Mouse (Mus musculus): ENCODE measurements around the gene AA467197. TPM values are rescaled to one million over a fixed set of nuclear protein-coding genes. Genes with fewer than 3 reads are reported as not detected.

Gene AA467197
- polyA plus RNA-seq, 2 experiments: 0.16 to 0.30 TPM

DNA sequence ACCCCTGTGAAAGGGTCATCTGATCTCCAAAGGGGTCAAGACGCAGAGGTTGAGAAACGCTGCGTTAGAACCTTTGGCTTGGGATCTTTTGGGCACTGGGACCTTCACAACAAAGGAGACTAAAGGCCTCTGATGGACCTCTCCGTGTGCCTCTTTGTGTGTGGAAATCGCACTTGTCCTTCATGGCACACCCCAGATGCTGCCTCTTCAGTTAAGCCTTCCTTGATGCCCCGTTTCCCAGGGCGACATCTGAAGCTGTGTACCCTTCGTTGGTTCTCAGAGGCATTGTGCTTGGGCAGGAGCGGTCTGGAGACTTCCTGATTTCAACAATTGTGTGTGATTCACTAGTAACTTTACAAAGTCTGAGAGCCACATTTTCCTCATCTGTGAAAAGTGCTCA lies 20.0 kb downstream of the AA467197 start:
- H3K4me2 ChIP-seq (ENCODE audit: low read depth): no peak overlapping the region
- TF ChIP-seq CTCF (IDR thresholded peaks at IDR 0.05; ENCODE audit: low read depth): no peak
- H3K36me3 ChIP-seq (replicated peaks; ENCODE audit: control insufficient read depth, insufficient read depth, low read depth): no peaks in the 10 kb centered on the region
- WGBS (ENCODE audit: insufficient replicate concordance): 51% methylated on average over 9 of the region's 9 CpGs
- no peak overlapping the region for H3K27ac ChIP-seq
- H3K4me1 ChIP-seq (replicated peaks; ENCODE audit: control insufficient read depth in 2 of 2, insufficient read depth in 2 of 2, low read length in 1 of 2): no peaks in the 10 kb centered on the region
- no peak overlapping the region for H3K4me3 ChIP-seq (ENCODE audit: insufficient read depth in 1 of 2, low read depth in 2 of 2, low read length in 2 of 2)
- DNase-seq (ENCODE audit: low read depth in 3 of 3, low spot score in 3 of 3) (no peak), ATAC-seq (ENCODE audit: insufficient read depth) (no peak)
- no peaks in the 10 kb centered on the region for H3K27me3 ChIP-seq (ENCODE audit: control insufficient read depth, insufficient read depth, low read length)
- H3K9me3 ChIP-seq (ENCODE audit: control insufficient read depth, low read length): no peaks in the 10 kb centered on the region
- H3K9ac ChIP-seq (replicated peaks): no peak overlapping the region

GRCm38 (mm10) chr2:122657707-122658524 lies 21.1 kb downstream of the AA467197 start:
- Histone ChIP-seq H3K4me3 (ENCODE audit: insufficient read depth in 1 of 2, low read depth in 2 of 2, low read length in 2 of 2) (no peak overlapping the region), H3K9ac (replicated peaks) (no peak overlapping the region), H3K4me1 (replicated peaks; ENCODE audit: control insufficient read depth in 2 of 2, insufficient read depth in 2 of 2, low read length in 1 of 2) (no peaks in the 10 kb centered on the region), H3K36me3 (replicated peaks; ENCODE audit: control insufficient read depth, insufficient read depth, low read depth) (no peaks in the 10 kb centered on the region), H3K4me2 (ENCODE audit: low read depth) (no peak overlapping the region), H3K27me3 (ENCODE audit: control insufficient read depth, insufficient read depth, low read length) (no peaks in the 10 kb centered on the region), H3K27ac (no peak overlapping the region), H3K9me3 (ENCODE audit: control insufficient read depth, low read length) (no peaks in the 10 kb centered on the region)
- TF ChIP-seq CTCF (IDR thresholded peaks at IDR 0.05; ENCODE audit: low read depth) (no peak), EP300 (IDR thresholded peaks at IDR 0.05; ENCODE audit: low read depth) (no peak)
- WGBS (ENCODE audit: insufficient replicate concordance): 55% methylated on average over 11 of the region's 11 CpGs
- DNase-seq (ENCODE audit: low read depth in 3 of 3, low spot score in 3 of 3) (no peak), ATAC-seq (ENCODE audit: insufficient read depth) (no peak)

DNA sequence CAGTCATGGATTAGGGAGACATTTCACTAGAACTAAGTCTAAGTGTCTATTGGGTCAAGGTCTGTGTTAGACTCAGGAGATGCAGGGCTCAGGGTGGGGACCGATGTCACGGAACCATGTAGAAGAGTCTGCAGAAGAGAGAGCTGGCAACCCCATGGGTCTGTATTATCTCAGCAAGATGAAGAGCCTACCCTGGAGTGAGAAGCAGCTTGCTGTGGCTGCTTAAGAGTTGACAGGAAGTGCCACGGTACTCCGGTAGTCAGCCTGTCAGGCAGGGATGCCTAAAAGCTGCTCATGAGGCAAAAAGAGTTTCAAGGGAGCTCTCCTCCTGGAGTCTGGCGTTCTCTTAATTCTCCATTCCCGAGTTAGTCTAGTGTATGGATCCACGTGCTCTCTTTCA lies 23.0 kb downstream of the AA467197 start:
- WGBS (ENCODE audit: insufficient replicate concordance): 54% methylated on average over 7 of the region's 7 CpGs
- no peak overlapping the region for H3K4me2 ChIP-seq (ENCODE audit: low read depth)
- ATAC-seq (ENCODE audit: insufficient read depth): no peak

GRCm38 (mm10) chr2:122665253-122665972 lies 28.6 kb downstream of the AA467197 start:
- no peak overlapping the region for H3K4me3 ChIP-seq (ENCODE audit: insufficient read depth in 1 of 2, low read depth in 2 of 2, low read length in 2 of 2)
- no peaks in the 10 kb centered on the region for H3K27me3 ChIP-seq (ENCODE audit: control insufficient read depth, insufficient read depth, low read length)
- no peak for TF ChIP-seq CTCF (IDR thresholded peaks at IDR 0.05; ENCODE audit: low read depth)
- no peak for TF ChIP-seq EP300 (IDR thresholded peaks at IDR 0.05; ENCODE audit: low read depth)
- ATAC-seq (ENCODE audit: insufficient read depth) (no peak), DNase-seq (ENCODE audit: low read depth in 3 of 3, low spot score in 3 of 3) (no peak)
- no peaks in the 10 kb centered on the region for H3K9me3 ChIP-seq (ENCODE audit: control insufficient read depth, low read length)
- H3K27ac ChIP-seq: no peak overlapping the region
- H3K36me3 ChIP-seq (replicated peaks; ENCODE audit: control insufficient read depth, insufficient read depth, low read depth): no peaks in the 10 kb centered on the region
- 36% methylated on average over 6 of the region's 6 CpGs for WGBS (ENCODE audit: insufficient replicate concordance)
- H3K9ac ChIP-seq (replicated peaks): no peak overlapping the region
- H3K4me1 ChIP-seq (replicated peaks; ENCODE audit: control insufficient read depth in 2 of 2, insufficient read depth in 2 of 2, low read length in 1 of 2): no peaks in the 10 kb centered on the region
- no peak overlapping the region for H3K4me2 ChIP-seq (ENCODE audit: low read depth)

More for the DNA sequence above, 23.0 kb downstream of the AA467197 start:
- Histone ChIP-seq H3K4me3 (ENCODE audit: insufficient read depth in 1 of 2, low read depth in 2 of 2, low read length in 2 of 2) (no peak overlapping the region), H3K27ac (no peak overlapping the region), H3K9ac (replicated peaks) (no peak overlapping the region), H3K9me3 (ENCODE audit: control insufficient read depth, low read length) (no peaks in the 10 kb centered on the region), H3K27me3 (ENCODE audit: control insufficient read depth, insufficient read depth, low read length) (no peaks in the 10 kb centered on the region), H3K4me1 (replicated peaks; ENCODE audit: control insufficient read depth in 2 of 2, insufficient read depth in 2 of 2, low read length in 1 of 2) (no peaks in the 10 kb centered on the region), H3K36me3 (replicated peaks; ENCODE audit: control insufficient read depth, insufficient read depth, low read depth) (no peaks in the 10 kb centered on the region)
- TF ChIP-seq CTCF (IDR thresholded peaks at IDR 0.05; ENCODE audit: low read depth) (no peak), EP300 (IDR thresholded peaks at IDR 0.05; ENCODE audit: low read depth) (no peak)
- no peak for DNase-seq (ENCODE audit: low read depth in 3 of 3, low spot score in 3 of 3)
